Mouse (Mus musculus) urinary bladder, postnatal 4 days (tissue): Measurements from ENCODE around the gene Aurkaip1.
"Not testable (repeated sequence)": the region's sequence is repeated elsewhere in the genome, so short reads cannot be mapped to it uniquely, and the experiment has no call there.

Experiments used
- DNase-seq, 2 experiments: peaks; one replicate each; pipeline ENCODE4 v3.0.0; 2021 to 2022; ENCODE audit warnings: low spot score in 2 of 2

The Aurkaip1 gene

GRCm38 (mm10) chr4:155831205-155831766, at the start of gene Aurkaip1:
Gene Aurkaip1 (plus strand): TSS chr4:155831272.
- DNase-seq: peak; percentile 94 to 97

- DNase-seq: no peak
Observed at GRCm38 (mm10) chr4:155783486-155784080, 47.5 kb upstream of the Aurkaip1 start.

GRCm38 (mm10) chr4:155784081-155784701, 46.9 kb upstream of the Aurkaip1 start:
- DNase-seq: peak; percentile 82 to 84

- DNase-seq: no peak
Observed at GRCm38 (mm10) chr4:155785246-155785645, 45.8 kb upstream of the Aurkaip1 start.

GRCm38 (mm10) chr4:155785819-155786218, 45.3 kb upstream of the Aurkaip1 start, which contains the start of gene Tmem88b:
Gene Tmem88b (minus strand): TSS chr4:155785874.
- no peak for DNase-seq

GRCm38 (mm10) chr4:155788300-155788699, 42.8 kb upstream of the Aurkaip1 start:
- no peak for DNase-seq

GRCm38 (mm10) chr4:155788833-155789232, 42.2 kb upstream of the Aurkaip1 start:
- not testable (repeated sequence) for DNase-seq

GRCm38 (mm10) chr4:155790021-155790489, 41.0 kb upstream of the Aurkaip1 start, which contains the start of gene Ankrd65:
Gene Ankrd65 (plus strand): TSS chr4:155790439.
- no peak for DNase-seq

GRCm38 (mm10) chr4:155790650-155791161, 40.4 kb upstream of the Aurkaip1 start:
- DNase-seq: no peak

GRCm38 (mm10) chr4:155791240-155791933, 39.7 kb upstream of the Aurkaip1 start:
- no peak for DNase-seq

GRCm38 (mm10) chr4:155793730-155794129, 37.3 kb upstream of the Aurkaip1 start:
- no peak for DNase-seq

GRCm38 (mm10) chr4:155802075-155802474, 29.0 kb upstream of the Aurkaip1 start:
- DNase-seq: no peak

- no peak for DNase-seq
Observed at GRCm38 (mm10) chr4:155802741-155803339, 28.2 kb upstream of the Aurkaip1 start, which contains the start of gene Mrpl20. Gene Mrpl20 (plus strand): TSS chr4:155802878.

- peak; percentile 94 to 98 for DNase-seq
Observed at GRCm38 (mm10) chr4:155803340-155804041, 27.6 kb upstream of the Aurkaip1 start.

GRCm38 (mm10) chr4:155807841-155808240, 23.2 kb upstream of the Aurkaip1 start:
- no peak for DNase-seq

GRCm38 (mm10) chr4:155811929-155812664, 19.0 kb upstream of the Aurkaip1 start, which contains the start of gene Ccnl2:
Gene Ccnl2 (plus strand): TSS chr4:155812489.
- DNase-seq: peak; percentile 92 to 93

- no peak for DNase-seq
Observed at GRCm38 (mm10) chr4:155812665-155813181, 18.3 kb upstream of the Aurkaip1 start.

- DNase-seq: no peak
Observed at GRCm38 (mm10) chr4:155817533-155817932, 13.5 kb upstream of the Aurkaip1 start.

GRCm38 (mm10) chr4:155821025-155821424, 10.0 kb upstream of the Aurkaip1 start:
- DNase-seq: no peak

- DNase-seq: no peak
Observed at GRCm38 (mm10) chr4:155823443-155823842, 7.6 kb upstream of the Aurkaip1 start.
